Mouse (Mus musculus): ENCODE measurements around the gene Sufu. TPM values are rescaled to one million over a fixed set of nuclear protein-coding genes. Genes with fewer than 3 reads are reported as not detected.
A peak's percentile ranks its signal among the peaks of the same experiment; 100 is the strongest.

Sufu gene
- polyA plus RNA-seq, 1 experiment from 2014 or later, result 21.4 TPM

DNA sequence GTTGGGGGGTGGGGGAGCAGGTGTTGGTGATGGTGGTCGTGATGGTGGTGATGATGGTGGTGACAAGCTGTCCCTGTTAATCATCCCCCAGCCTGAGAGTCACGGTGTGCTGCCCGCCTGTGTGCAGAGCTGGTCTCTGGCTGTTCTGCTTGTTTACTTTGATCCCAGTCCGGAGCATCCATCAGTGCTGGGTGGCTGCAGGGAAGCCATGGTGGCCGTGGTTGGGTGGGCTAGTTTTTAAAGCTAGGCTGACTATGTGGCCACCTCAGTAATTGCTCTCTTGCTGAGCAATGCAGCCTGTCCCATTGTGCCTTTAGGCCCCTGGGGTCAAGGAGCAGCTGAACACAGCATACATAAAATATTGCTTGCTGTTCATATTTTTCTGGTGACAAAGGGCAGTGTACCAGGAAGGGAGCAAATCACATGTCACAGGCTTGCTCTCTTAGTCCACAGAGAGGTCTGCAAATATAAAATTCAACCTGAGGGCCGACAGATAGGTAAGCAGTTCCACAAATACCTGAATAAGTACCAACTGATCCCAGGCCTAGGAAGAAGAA is 137.9 kb downstream of the Sufu start:
- Histone ChIP-seq H3K4me1 (replicated peaks) (peaks cover 47% of the 10 kb centered on the region), H3K4me2 (replicated peaks) (peak overlapping the region; percentile 28; the same call in 1 of the 2 replicates), H3K9me3 (no peaks in the 10 kb centered on the region), H3K27ac (peak overlapping the region; percentile 44; the same call in 1 of the 2 replicates), H3K4me3 (replicated peaks) (no peak overlapping the region), H3K9ac (no peak overlapping the region; the same call in 1 of the 2 replicates), H3K27me3 (replicated peaks) (no peaks in the 10 kb centered on the region), H3K36me3 (no peaks in the 10 kb centered on the region)
- 35% methylated on average over 6 of the region's 6 CpGs for WGBS
- ATAC-seq, result peak; percentile 61

DNA sequence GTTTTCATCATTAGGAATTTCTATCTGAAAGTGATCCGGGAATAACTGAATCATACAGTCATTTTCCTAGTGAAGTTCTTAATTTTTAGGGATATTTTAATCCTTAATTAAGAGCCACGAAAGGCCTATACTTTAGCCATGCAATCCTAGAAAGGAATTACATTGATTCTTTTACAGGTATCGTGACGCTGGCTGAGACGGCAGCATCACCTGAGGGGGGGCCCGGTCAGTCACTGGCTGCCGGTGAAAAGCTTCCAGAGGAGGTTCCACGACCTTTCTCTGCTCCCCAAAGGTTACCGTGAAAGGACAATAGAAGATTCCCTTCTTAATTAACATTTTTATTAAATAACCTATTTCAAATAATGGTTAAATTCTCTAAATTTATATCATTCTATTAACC is 140.7 kb downstream of the Sufu start:
- no peak for ATAC-seq
- Histone ChIP-seq H3K27ac (no peak overlapping the region), H3K27me3 (replicated peaks) (no peaks in the 10 kb centered on the region), H3K4me3 (replicated peaks) (no peak overlapping the region), H3K9me3 (no peaks in the 10 kb centered on the region), H3K9ac (no peak overlapping the region), H3K36me3 (no peaks in the 10 kb centered on the region), H3K4me2 (replicated peaks) (no peak overlapping the region), H3K4me1 (replicated peaks) (peaks cover 21% of the 10 kb centered on the region)
- 93% methylated on average over 9 of the region's 9 CpGs for WGBS

DNA sequence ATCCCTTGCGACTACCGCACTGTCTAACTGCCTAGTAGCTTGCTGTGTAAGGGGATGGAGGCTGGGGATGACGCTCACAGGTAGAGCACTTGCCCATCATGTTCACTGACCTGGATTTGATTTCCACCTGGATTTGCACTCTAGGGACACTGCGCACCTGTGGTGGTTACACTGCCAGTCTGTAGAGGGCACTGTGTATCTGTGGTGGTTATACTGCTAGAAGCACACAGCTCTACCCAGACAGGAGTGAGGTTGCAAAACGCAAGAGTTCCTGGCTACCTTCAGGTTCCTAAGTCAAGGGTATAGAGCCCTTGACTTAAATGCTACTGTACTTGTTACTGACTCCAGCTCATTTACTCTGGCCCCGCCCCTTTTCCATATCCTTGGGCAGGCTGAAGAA is 141.5 kb downstream of the Sufu start:
- peak; percentile 50; the same call in 1 of the 2 replicates for ATAC-seq
- Histone ChIP-seq H3K9me3 (no peaks in the 10 kb centered on the region), H3K4me3 (replicated peaks) (no peak overlapping the region), H3K4me2 (replicated peaks) (no peak overlapping the region), H3K9ac (no peak overlapping the region), H3K36me3 (no peaks in the 10 kb centered on the region), H3K27me3 (replicated peaks) (no peaks in the 10 kb centered on the region), H3K27ac (no peak overlapping the region), H3K4me1 (replicated peaks) (peaks cover 12% of the 10 kb centered on the region)
- WGBS, result 87% methylated on average over 6 of the region's 6 CpGs

Other genes with a start within 250 kb of the Sufu start
- gene Pitx3, start 248.6 kb upstream of the Sufu start, polyA plus RNA-seq (2015; fragmentation: Nextera tagmentation; extraction: Ambion mirVana), result not detected in 2 replicates
- 49.6 and 50.0 TPM in 2 replicates for gene Gbf1, start 244.4 kb upstream of the Sufu start, polyA plus RNA-seq (2015; fragmentation: Nextera tagmentation; extraction: Ambion mirVana)
- gene Nfkb2, start 92.6 kb upstream of the Sufu start, polyA plus RNA-seq (2015; fragmentation: Nextera tagmentation; extraction: Ambion mirVana), result 10.0 and 10.3 TPM in 2 replicates
- gene Psd, start 69.7 kb upstream of the Sufu start, polyA plus RNA-seq (2015; fragmentation: Nextera tagmentation; extraction: Ambion mirVana), result 34.8 and 36.2 TPM in 2 replicates
- gene Fbxl15, start 68.7 kb upstream of the Sufu start, polyA plus RNA-seq (2015; fragmentation: Nextera tagmentation; extraction: Ambion mirVana), result 15.6 and 16.7 TPM in 2 replicates
- 126 and 138 TPM in 2 replicates for gene Cuedc2, start 58.2 kb upstream of the Sufu start, polyA plus RNA-seq (2015; fragmentation: Nextera tagmentation; extraction: Ambion mirVana)
- 13.5 and 14.2 TPM in 2 replicates for gene Mfsd13a, start 55.8 kb upstream of the Sufu start, polyA plus RNA-seq (2015; fragmentation: Nextera tagmentation; extraction: Ambion mirVana)
- 1.1 and 1.7 TPM in 2 replicates for gene 2310034G01Rik, start 46.6 kb upstream of the Sufu start, polyA plus RNA-seq (2015; fragmentation: Nextera tagmentation; extraction: Ambion mirVana)
- gene Actr1a, start 1.1 kb upstream of the Sufu start, polyA plus RNA-seq (2015; fragmentation: Nextera tagmentation; extraction: Ambion mirVana), result 114 and 118 TPM in 2 replicates
- gene Trim8, start 104.8 kb downstream of the Sufu start, polyA plus RNA-seq (2015; fragmentation: Nextera tagmentation; extraction: Ambion mirVana), result 16.4 and 17.3 TPM in 2 replicates
- gene Arl3, start 176.3 kb downstream of the Sufu start, polyA plus RNA-seq (2015; fragmentation: Nextera tagmentation; extraction: Ambion mirVana), result 69.9 and 72.4 TPM in 2 replicates
- gene Sfxn2, start 176.5 kb downstream of the Sufu start, polyA plus RNA-seq (2015; fragmentation: Nextera tagmentation; extraction: Ambion mirVana), result 18.2 and 20.5 TPM in 2 replicates
- 39.5 and 40.7 TPM in 2 replicates for gene Wbp1l, start 202.2 kb downstream of the Sufu start, polyA plus RNA-seq (2015; fragmentation: Nextera tagmentation; extraction: Ambion mirVana)

Data from intestine, embryonic 15.5 days (tissue).